Mouse (Mus musculus) neural tube, embryonic 15.5 days (tissue): ENCODE results near the gene Cd83. TPM values are rescaled to one million over a fixed set of nuclear protein-coding genes. Genes with fewer than 3 reads are reported as not detected.

ENCODE experiments used
- ATAC-seq: fragments of 200-750 bp; cut with Nextera tagmentation; 2 replicates; pipeline ENCODE4 v1.8.0; 2017; ENCODE audit warnings: mild to moderate bottlenecking, moderate TSS enrichment, moderate library complexity; ENCODE audit not compliant: low FRiP score
- H3K27ac ChIP-seq: fragments of 300-500 bp; sonication (generic); replicated peaks from 2 replicates; pipeline ENCODE4 v1.5.1; 2015; ENCODE audit warnings: mild to moderate bottlenecking, inconsistent platforms
- H3K27me3 ChIP-seq: fragments of 300-500 bp; sonication (generic); replicated peaks from 2 replicates; pipeline ENCODE4 v1.6.1; 2015; ENCODE audit warnings: inconsistent platforms
- H3K36me3 ChIP-seq: fragments of 300-500 bp; sonication (generic); 2 replicates; pipeline ENCODE4 v1.6.1; 2015; ENCODE audit warnings: inconsistent platforms
- H3K4me1 ChIP-seq: fragments of 300-500 bp; sonication (generic); 2 replicates; pipeline ENCODE4 v1.6.1; 2015; ENCODE audit warnings: inconsistent platforms
- H3K4me2 ChIP-seq: fragments of 300-500 bp; sonication (generic); 2 replicates; pipeline ENCODE4 v1.6.1; 2015; ENCODE audit warnings: inconsistent platforms, mild to moderate bottlenecking, moderate library complexity
- H3K4me3 ChIP-seq: fragments of 300-500 bp; sonication (generic); replicated peaks from 2 replicates; pipeline ENCODE4 v1.5.1; 2015; ENCODE audit warnings: mild to moderate bottlenecking, inconsistent platforms
- H3K9ac ChIP-seq: fragments of 300-500 bp; sonication (generic); replicated peaks from 2 replicates; pipeline ENCODE4 v1.6.1; 2015; ENCODE audit warnings: mild to moderate bottlenecking, inconsistent platforms
- H3K9me3 ChIP-seq: fragments of 300-500 bp; sonication (generic); replicated peaks from 2 replicates; pipeline ENCODE4 v1.6.1; 2016; ENCODE audit warnings: inconsistent platforms
- WGBS: fragments of 180-500 bp; shearing (Covaris S2); methylation state at CpG from one replicate; pipeline ENCODE4 v1.1.7; 2015; ENCODE audit warnings: mixed read lengths; 5-methylcytosine and 5-hydroxymethylcytosine counted together
- polyA plus RNA-seq: library from polyadenylated mRNA; unstranded; fragments of >200 nt; fragmentation: Nextera tagmentation; extraction: Ambion mirVana; gene quantifications from 2 replicates; pipeline ENCODE4 v1.2.1, GENCODE M21; 2015

The Cd83 gene
- polyA plus RNA-seq, 1 experiment from 2014 or later, result 31.0 TPM

GRCm38 (mm10) chr13:43777321-43778002 lies 7.1 kb upstream of the Cd83 start:
- H3K4me3 ChIP-seq, result no peak overlapping the region
- WGBS, result 78% methylated on average over 9 of the region's 9 CpGs

GRCm38 (mm10) chr13:43778021-43778649 lies 6.4 kb upstream of the Cd83 start:
- Histone ChIP-seq H3K27ac (no peak overlapping the region), H3K4me2 (no peak overlapping the region), H3K4me3 (no peak overlapping the region), H3K9me3 (no peaks in the 10 kb centered on the region), H3K36me3 (no peaks in the 10 kb centered on the region), H3K27me3 (peaks cover 3% of the 10 kb centered on the region; the same call in 1 of the 2 replicates), H3K4me1 (peaks cover 9% of the 10 kb centered on the region), H3K9ac (no peak overlapping the region)
- WGBS, result 65% methylated on average over 6 of the region's 6 CpGs
- no peak for ATAC-seq

More at GRCm38 (mm10) chr13:43777321-43778002, 7.1 kb upstream of the Cd83 start:
- Histone ChIP-seq H3K9me3 (no peaks in the 10 kb centered on the region), H3K4me1 (peaks cover 9% of the 10 kb centered on the region), H3K9ac (no peak overlapping the region), H3K4me2 (no peak overlapping the region), H3K36me3 (no peaks in the 10 kb centered on the region), H3K27me3 (no peaks in the 10 kb centered on the region), H3K27ac (no peak overlapping the region)
- no peak for ATAC-seq

- Histone ChIP-seq H3K9ac (no peak overlapping the region), H3K4me3 (no peak overlapping the region), H3K4me1 (peaks cover 7% of the 10 kb centered on the region), H3K9me3 (no peaks in the 10 kb centered on the region), H3K4me2 (no peak overlapping the region), H3K36me3 (no peaks in the 10 kb centered on the region), H3K27ac (no peak overlapping the region), H3K27me3 (peaks cover 5% of the 10 kb centered on the region; the same call in 1 of the 2 replicates)
- no peak for ATAC-seq
- WGBS, result 87% methylated on average over 4 of the region's 4 CpGs
Observed at GRCm38 (mm10) chr13:43778971-43779370, 5.6 kb upstream of the Cd83 start.

GRCm38 (mm10) chr13:43780071-43780470 lies 4.5 kb upstream of the Cd83 start:
- no peaks in the 10 kb centered on the region for H3K9me3 ChIP-seq
- WGBS, result 91% methylated on average over 8 of the region's 8 CpGs
- no peak for ATAC-seq

GRCm38 (mm10) chr13:43785712-43786072 lies 1.1 kb downstream of the Cd83 start:
- H3K9me3 ChIP-seq, result no peaks in the 10 kb centered on the region
- H3K4me1 ChIP-seq, result peaks cover 22% of the 10 kb centered on the region
- H3K9ac ChIP-seq, result peak overlapping the region; percentile 77
- H3K4me3 ChIP-seq, result peak overlapping the region; percentile 63
- ATAC-seq, result 0 out of 2 replicates have a peak, but pooled peaks have one; percentile 6
- H3K27me3 ChIP-seq, result peaks cover 5% of the 10 kb centered on the region; the same call in 1 of the 2 replicates
- 38% methylated on average over 8 of the region's 8 CpGs for WGBS
- no peak overlapping the region; the same call in 1 of the 2 replicates for H3K27ac ChIP-seq
- H3K36me3 ChIP-seq, result no peaks in the 10 kb centered on the region
- H3K4me2 ChIP-seq, result peak overlapping the region; percentile 94

More at GRCm38 (mm10) chr13:43780071-43780470, 4.5 kb upstream of the Cd83 start:
- peaks cover 8% of the 10 kb centered on the region for H3K4me1 ChIP-seq
- no peaks in the 10 kb centered on the region for H3K36me3 ChIP-seq
- peaks cover 5% of the 10 kb centered on the region; the same call in 1 of the 2 replicates for H3K27me3 ChIP-seq
- no peak overlapping the region for H3K9ac ChIP-seq
- no peak overlapping the region for H3K4me2 ChIP-seq
- no peak overlapping the region for H3K4me3 ChIP-seq
- no peak overlapping the region for H3K27ac ChIP-seq

GRCm38 (mm10) chr13:43786171-43786795 lies 1.7 kb downstream of the Cd83 start:
- Histone ChIP-seq H3K4me3 (peak overlapping the region; percentile 63), H3K4me2 (peak overlapping the region; percentile 94), H3K27me3 (peaks cover 5% of the 10 kb centered on the region; the same call in 1 of the 2 replicates), H3K27ac (0 out of 2 replicates have a peak overlapping the region, but pooled peaks have one; percentile 37), H3K4me1 (peaks cover 22% of the 10 kb centered on the region), H3K36me3 (no peaks in the 10 kb centered on the region), H3K9me3 (no peaks in the 10 kb centered on the region), H3K9ac (no peak overlapping the region)
- ATAC-seq, result no peak
- 28% methylated on average over 12 of the region's 12 CpGs for WGBS

- Histone ChIP-seq H3K27ac (no peak overlapping the region), H3K9me3 (no peaks in the 10 kb centered on the region), H3K9ac (no peak overlapping the region), H3K4me1 (peaks cover 22% of the 10 kb centered on the region), H3K4me2 (no peak overlapping the region), H3K4me3 (no peak overlapping the region), H3K36me3 (no peaks in the 10 kb centered on the region), H3K27me3 (peaks cover 5% of the 10 kb centered on the region; the same call in 1 of the 2 replicates)
- 29% methylated on average over 2 of the region's 2 CpGs for whole genome bisulfite sequencing
- no peak for ATAC-seq
Observed at GRCm38 (mm10) chr13:43787262-43787661, 2.7 kb downstream of the Cd83 start.

GRCm38 (mm10) chr13:43788071-43788470 lies 3.5 kb downstream of the Cd83 start:
- no peak overlapping the region for H3K9ac ChIP-seq
- 55% methylated on average over 8 of the region's 8 CpGs for WGBS
- H3K4me3 ChIP-seq, result no peak overlapping the region
- H3K4me2 ChIP-seq, result no peak overlapping the region
- H3K27me3 ChIP-seq, result peaks cover 3% of the 10 kb centered on the region; the same call in 1 of the 2 replicates
- H3K27ac ChIP-seq, result no peak overlapping the region
- ATAC-seq, result no peak
- H3K9me3 ChIP-seq, result no peaks in the 10 kb centered on the region
- H3K36me3 ChIP-seq, result no peaks in the 10 kb centered on the region
- peaks cover 24% of the 10 kb centered on the region for H3K4me1 ChIP-seq

DNA sequence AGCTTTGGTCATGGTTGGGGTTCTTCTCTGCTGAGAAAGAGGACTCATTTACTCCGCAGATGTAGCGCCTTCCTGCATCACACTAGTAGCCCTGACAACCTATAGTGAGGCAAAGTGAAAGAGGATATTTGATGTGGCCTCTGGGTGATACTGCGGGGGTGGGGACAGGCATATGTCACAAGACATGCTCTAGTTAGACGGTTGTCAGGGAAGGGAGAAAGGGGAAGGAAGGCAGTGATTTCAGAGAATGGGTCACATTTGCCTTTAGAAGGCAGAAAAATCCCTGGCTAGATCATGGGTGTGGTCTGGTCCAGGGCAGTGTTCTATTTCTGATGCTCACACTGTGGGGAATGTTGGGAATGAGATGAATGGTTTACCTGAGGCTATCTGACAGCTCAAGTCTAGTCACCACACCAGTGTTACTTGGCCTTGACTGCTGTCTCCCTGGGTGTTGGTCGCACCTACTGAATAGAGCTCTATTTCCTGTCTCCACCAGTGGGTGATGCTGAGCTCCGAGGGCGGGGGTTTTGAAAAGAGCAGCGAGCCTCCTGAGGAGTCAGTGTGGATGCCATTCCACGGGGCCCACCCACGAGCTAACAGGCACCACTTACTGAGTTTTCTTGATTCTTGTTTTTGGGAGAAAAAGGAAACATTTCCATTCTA lies 4.5 kb downstream of the Cd83 start:
- Histone ChIP-seq H3K4me1 (peaks cover 27% of the 10 kb centered on the region), H3K9ac (no peak overlapping the region), H3K4me3 (no peak overlapping the region), H3K27ac (no peak overlapping the region), H3K9me3 (no peaks in the 10 kb centered on the region), H3K36me3 (no peaks in the 10 kb centered on the region), H3K4me2 (no peak overlapping the region), H3K27me3 (no peaks in the 10 kb centered on the region)
- 71% methylated on average over 10 of the region's 10 CpGs for WGBS
- ATAC-seq, result no peak

- H3K9me3 ChIP-seq, result no peaks in the 10 kb centered on the region
- H3K4me3 ChIP-seq, result no peak overlapping the region
- no peak overlapping the region for H3K27ac ChIP-seq
- peaks cover 17% of the 10 kb centered on the region for H3K4me1 ChIP-seq
- no peak for ATAC-seq
- H3K4me2 ChIP-seq, result no peak overlapping the region
- 97% methylated on average over 11 of the region's 11 CpGs for WGBS
- H3K36me3 ChIP-seq, result no peaks in the 10 kb centered on the region
- no peak overlapping the region for H3K9ac ChIP-seq
- no peaks in the 10 kb centered on the region for H3K27me3 ChIP-seq
Observed at GRCm38 (mm10) chr13:43790229-43791001, 5.8 kb downstream of the Cd83 start.

DNA sequence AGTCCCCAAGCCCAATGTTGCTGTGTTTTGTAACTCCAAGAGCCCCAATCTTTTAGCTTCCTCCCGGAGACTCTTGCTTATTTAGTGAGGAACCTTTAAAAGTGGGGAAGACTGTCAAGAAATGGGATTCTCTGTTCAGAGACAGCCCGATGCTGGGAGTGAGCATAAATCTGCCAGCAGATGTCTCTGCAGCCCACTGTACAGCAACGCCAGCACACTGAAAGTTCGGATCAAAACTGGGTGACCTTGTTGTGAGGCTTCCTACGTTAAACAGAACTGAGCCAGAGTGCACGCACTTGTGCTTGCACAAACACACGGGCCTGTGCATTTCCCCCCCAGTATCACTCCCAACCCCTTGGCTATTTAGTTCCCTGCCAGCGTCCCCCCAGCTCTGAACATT lies 10.8 kb downstream of the Cd83 start:
- no peak for ATAC-seq
- 51% methylated on average over 8 of the region's 8 CpGs for WGBS
- H3K9me3 ChIP-seq, result no peaks in the 10 kb centered on the region
- no peaks in the 10 kb centered on the region for H3K27me3 ChIP-seq
- no peak overlapping the region for H3K9ac ChIP-seq
- peaks cover 5% of the 10 kb centered on the region; the same call in 1 of the 2 replicates for H3K4me1 ChIP-seq
- no peaks in the 10 kb centered on the region for H3K36me3 ChIP-seq
- H3K27ac ChIP-seq, result no peak overlapping the region
- no peak overlapping the region for H3K4me2 ChIP-seq
- no peak overlapping the region for H3K4me3 ChIP-seq
